Mouse (Mus musculus) neutrophil, adult 59 days (primary cell): ENCODE data around the gene Rbp7. TPM values are rescaled to one million over a fixed set of nuclear protein-coding genes. Genes with fewer than 3 reads are reported as not detected.

Source experiments
- total RNA-seq, 2 experiments: library from RNA; stranded (reverse); gene quantifications; 1 replicate in 1 of 2; 2 replicates in 1 of 2; pipeline ENCODE4 v1.2.4; 2023

The Rbp7 gene
- not detected for total RNA-seq

DNA sequence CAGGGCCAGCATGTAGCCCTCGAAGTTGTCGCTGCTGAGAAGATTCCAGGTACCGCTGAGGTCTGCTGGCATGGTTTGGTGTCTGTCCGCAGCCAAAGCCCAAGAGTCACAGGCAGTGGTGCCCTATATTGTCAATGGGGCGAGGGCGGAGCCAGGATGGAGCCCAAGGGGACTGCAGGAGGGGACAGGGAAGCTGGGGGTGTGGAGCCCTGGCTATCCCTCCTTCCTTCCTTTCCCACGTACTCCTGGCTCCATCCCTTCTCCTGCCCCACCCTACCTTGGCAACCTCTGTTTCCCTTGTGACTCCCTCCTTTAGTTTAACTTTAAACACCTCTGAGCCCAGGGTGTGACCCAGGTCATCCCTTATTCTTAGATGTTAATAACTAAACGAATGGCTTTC lies at the start of gene Rbp7:
Rbp7 (minus strand) TSS at position 100 of the 400 bp plus-strand sequence.

GRCm38 (mm10) chr4:149485053-149485824 lies 30.5 kb upstream of the Rbp7 start, which contains the start of the genes Nmnat1 and Lzic:
TSS of gene Nmnat1 (minus strand) at chr4:149485202.
TSS of gene Lzic (plus strand) at chr4:149485229.

GRCm38 (mm10) chr4:149477078-149477477 lies 22.3 kb upstream of the Rbp7 start, which contains the start of gene Tmem274:
TSS of gene Tmem274 (plus strand) at chr4:149477378.

DNA sequence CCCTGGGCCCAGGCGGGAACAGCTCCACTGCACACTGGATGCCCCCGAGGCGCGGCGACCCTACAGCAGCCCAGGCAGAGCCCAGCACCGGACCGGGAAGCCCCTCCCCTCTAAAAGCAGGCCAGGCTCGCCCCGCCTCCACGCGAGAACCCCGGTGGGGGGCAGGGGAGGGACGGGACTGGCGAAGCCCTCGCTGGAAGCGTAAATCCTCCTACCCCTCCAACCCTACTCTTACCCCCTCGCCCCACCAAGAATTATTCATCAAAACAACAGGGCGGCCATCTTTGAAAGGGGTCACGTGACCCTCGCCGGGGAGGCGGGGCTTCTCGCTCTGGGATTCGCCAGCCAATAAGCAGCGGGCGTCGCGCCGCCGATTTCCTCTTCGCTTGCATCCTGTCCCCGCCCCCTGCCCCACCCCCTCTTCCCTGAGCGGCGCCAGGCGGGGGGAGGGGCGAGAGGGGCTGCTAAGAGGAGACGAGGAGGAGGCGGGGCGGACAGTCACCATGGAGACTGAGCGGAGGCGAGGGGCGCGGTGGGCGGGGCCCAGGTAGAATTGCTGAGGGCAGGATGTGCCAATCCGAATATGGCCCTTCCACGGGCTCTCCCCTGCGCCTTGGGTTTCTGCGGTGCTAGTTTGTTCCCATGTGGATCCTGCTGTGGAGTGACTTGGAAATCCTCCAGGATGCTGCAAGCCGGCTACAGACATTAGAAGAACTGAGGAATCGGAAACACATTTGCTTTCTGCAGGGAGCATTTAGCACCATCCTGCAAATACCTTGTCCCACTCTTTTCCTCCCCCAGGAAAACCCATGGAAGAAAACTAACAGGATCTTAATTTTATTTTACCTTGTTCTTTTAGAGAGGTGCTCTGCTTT lies 28.2 kb downstream of the Rbp7 start, which contains the start of gene Ube4b:
Ube4b (minus strand) TSS at position 425 of the 875 bp plus-strand sequence.

Other genes starting within 250 kb of the Rbp7 start
- gene Kif1b, start 147.3 kb downstream of the Rbp7 start, total RNA-seq: 10 to 100 TPM; 59.8 to 61.1 TPM
- 10 to 100 TPM; 45.8 to 54.5 TPM for gene Ube4b, start 28.2 kb downstream of the Rbp7 start, total RNA-seq
- gene Tmem274, start 22.4 kb upstream of the Rbp7 start, total RNA-seq: not detected
- gene Nmnat1, start 30.2 kb upstream of the Rbp7 start, total RNA-seq: 1 to 10 TPM; 2.4 to 2.5 TPM
- gene Lzic, start 30.3 kb upstream of the Rbp7 start, total RNA-seq: 10 to 100 TPM; 21.4 to 22.4 TPM
- gene Ctnnbip1, start 63.3 kb upstream of the Rbp7 start, total RNA-seq: 10 to 100 TPM in 1 of 2 experiments, 1 to 10 TPM in 1; 9.4 to 11.1 TPM
- gene Clstn1, start 131.5 kb upstream of the Rbp7 start, total RNA-seq: 1 to 10 TPM; 1.3 to 1.9 TPM
- gene Pik3cd, start 247.6 kb upstream of the Rbp7 start, total RNA-seq: 100 to 1,000 TPM; 193 TPM